Mouse (Mus musculus) liver, adult 2 months (tissue): Measurements from ENCODE around the gene 1700029H14Rik.

ENCODE experiments used
- CTCF ChIP-seq: fragments of 200-500 bp; IDR thresholded peaks from 2 replicates; pipeline ENCODE4 v1.5.1; 2011; ENCODE audit warnings: low read depth, low read length, control low read depth
- POLR2A ChIP-seq: fragments of 200-500 bp; IDR thresholded peaks from 2 replicates; pipeline ENCODE4 v1.6.1; 2011; ENCODE audit warnings: low read length, control low read depth; ENCODE audit not compliant: insufficient read depth; ENCODE audit errors: extremely low read depth

GRCm38 (mm10) chr8:13597777-13598176 lies 35.5 kb upstream of the 1700029H14Rik start:
- TF ChIP-seq POLR2A = no peak
- no peak for TF ChIP-seq CTCF
